Mouse (Mus musculus) cerebellum, adult 18-20 months (tissue): ENCODE data around the gene Olfr1336.
A peak's percentile ranks its signal among the peaks of the same experiment; 100 is the strongest.
"Not testable (repeated sequence)": the region's sequence is repeated elsewhere in the genome, so short reads cannot be mapped to it uniquely, and the experiment has no call there.

Experiments used
- DNase-seq, 2 experiments: peaks; one replicate each; pipeline ENCODE4 v3.0.0; 2021

Gene Olfr1336

GRCm38 (mm10) chr7:6455868-6456267 is at the start of gene Olfr1336:
TSS of gene Olfr1336 (plus strand) at chr7:6456168.
- no peak for DNase-seq

GRCm38 (mm10) chr7:6410043-6410442 is 45.9 kb upstream of the Olfr1336 start, which contains the start of gene Gm20715:
TSS of gene Gm20715 (plus strand) at chr7:6410277.
- peak; percentile 29 to 36 for DNase-seq

- DNase-seq, result peak; percentile 14 to 31
Measured at GRCm38 (mm10) chr7:6414626-6415441, 41.1 kb upstream of the Olfr1336 start.

GRCm38 (mm10) chr7:6415442-6415787 is 40.6 kb upstream of the Olfr1336 start:
- DNase-seq, result no peak

- DNase-seq, result no peak
Measured at GRCm38 (mm10) chr7:6419894-6420293, 36.1 kb upstream of the Olfr1336 start.

- no peak for DNase-seq
Measured at GRCm38 (mm10) chr7:6429381-6429780, 26.6 kb upstream of the Olfr1336 start.

- DNase-seq, result peak in 1 of 2 experiments; percentile 16
Measured at GRCm38 (mm10) chr7:6430342-6430741, 25.6 kb upstream of the Olfr1336 start.

- no peak for DNase-seq
Measured at GRCm38 (mm10) chr7:6438388-6438787, 17.6 kb upstream of the Olfr1336 start, which contains the start of gene Olfr1344. TSS of gene Olfr1344 (plus strand) at chr7:6438688.

GRCm38 (mm10) chr7:6441173-6441572 is 14.8 kb upstream of the Olfr1336 start:
- no peak for DNase-seq

- no peak for DNase-seq
Measured at GRCm38 (mm10) chr7:6447771-6448170, 8.2 kb upstream of the Olfr1336 start.

- no peak for DNase-seq
Measured at GRCm38 (mm10) chr7:6456399-6456798, 431 bp downstream of the Olfr1336 start.

GRCm38 (mm10) chr7:6466951-6467350 is 11.0 kb downstream of the Olfr1336 start, which contains the start of gene Olfr1346:
TSS of gene Olfr1346 (plus strand) at chr7:6467101.
- no peak for DNase-seq

- DNase-seq, result not testable (repeated sequence)
Measured at GRCm38 (mm10) chr7:6477633-6478032, 21.7 kb downstream of the Olfr1336 start.

GRCm38 (mm10) chr7:6486841-6487240 is 30.9 kb downstream of the Olfr1336 start, which contains the start of gene Olfr5:
TSS of gene Olfr5 (minus strand) at chr7:6486941.
- no peak for DNase-seq

GRCm38 (mm10) chr7:6499655-6500054 is 43.7 kb downstream of the Olfr1336 start, which contains the start of gene Olfr1347:
TSS of gene Olfr1347 (minus strand) at chr7:6499755.
- no peak for DNase-seq

GRCm38 (mm10) chr7:6508648-6509047 is 52.7 kb downstream of the Olfr1336 start, which contains the start of gene Olfr1348:
TSS of gene Olfr1348 (minus strand) at chr7:6508748.
- DNase-seq, result no peak
